Mouse (Mus musculus) forebrain, embryonic 16.5 days (tissue): Measurements from ENCODE around the gene Olfr811. TPM values are rescaled to one million over a fixed set of nuclear protein-coding genes. Genes with fewer than 3 reads are reported as not detected.

ENCODE experiments used
- ATAC-seq: fragments of 200-750 bp; cut with Nextera tagmentation; 2 replicates; pipeline ENCODE4 v1.8.0; 2017; ENCODE audit warnings: mild to moderate bottlenecking, moderate library complexity
- H3K27ac ChIP-seq: fragments of 300-500 bp; sonication (generic); 2 replicates; pipeline ENCODE4 v1.5.1; 2014; ENCODE audit warnings: low read length, control low read depth
- H3K27me3 ChIP-seq: fragments of 300-500 bp; sonication (generic); replicated peaks from 2 replicates; pipeline ENCODE4 v1.6.1; 2014; ENCODE audit warnings: low read length; ENCODE audit not compliant: control insufficient read depth, insufficient read depth
- H3K36me3 ChIP-seq: fragments of 300-500 bp; sonication (generic); 2 replicates; pipeline ENCODE4 v1.6.1; 2014; ENCODE audit not compliant: control insufficient read depth, insufficient read depth
- H3K4me1 ChIP-seq: fragments of 300-500 bp; sonication (generic); replicated peaks from 2 replicates; pipeline ENCODE4 v1.6.1; 2014; ENCODE audit warnings: low read length; ENCODE audit not compliant: control insufficient read depth, insufficient read depth
- H3K4me2 ChIP-seq: fragments of 300-500 bp; sonication (generic); 2 replicates; pipeline ENCODE4 v1.6.1; 2014; ENCODE audit warnings: mild to moderate bottlenecking, low read length, control low read depth
- H3K4me3 ChIP-seq: fragments of 300-500 bp; sonication (generic); replicated peaks from 2 replicates; pipeline ENCODE4 v1.5.1; 2014; ENCODE audit warnings: mild to moderate bottlenecking, low read length, control low read depth
- H3K9ac ChIP-seq: fragments of 300-500 bp; sonication (generic); replicated peaks from 2 replicates; pipeline ENCODE4 v1.6.1; 2014; ENCODE audit warnings: low read depth, low read length, control low read depth
- H3K9me3 ChIP-seq: fragments of 300-500 bp; sonication (generic); 2 replicates; pipeline ENCODE4 v1.6.1; 2016; ENCODE audit warnings: low read length; ENCODE audit not compliant: control insufficient read depth
- WGBS: fragments of 180-500 bp; shearing (Covaris S2); extraction: QIAGEN DNeasy Blood & Tissue Kit; methylation state at CpG from one replicate; pipeline ENCODE4 v1.1.7; 2014; 5-methylcytosine and 5-hydroxymethylcytosine counted together
- polyA plus RNA-seq: library from polyadenylated mRNA; unstranded; fragments of >200 nt; fragmentation: Nextera tagmentation; extraction: Ambion mirVana; gene quantifications from 2 replicates; pipeline ENCODE4 v1.2.1, GENCODE M21; 2015

Olfr811 gene
- polyA plus RNA-seq, result not detected in 2 replicates

- Histone ChIP-seq H3K27me3 (no peaks in the 10 kb centered on the region), H3K9me3 (no peaks in the 10 kb centered on the region), H3K27ac (no peak within 1 kb of the TSS), H3K9ac (no peak within 1 kb of the TSS), H3K4me3 (no peak within 1 kb of the TSS), H3K36me3 (no peaks in the 10 kb centered on the region), H3K4me2 (no peak within 1 kb of the TSS), H3K4me1 (no peaks in the 10 kb centered on the region)
- ATAC-seq, result no peak
- WGBS, result 85% methylated on average over 4 of the region's 4 CpGs
Measured at GRCm38 (mm10) chr10:129804296-129804695, at the start of gene Olfr811. TSS of gene Olfr811 (minus strand) at chr10:129804396.

DNA sequence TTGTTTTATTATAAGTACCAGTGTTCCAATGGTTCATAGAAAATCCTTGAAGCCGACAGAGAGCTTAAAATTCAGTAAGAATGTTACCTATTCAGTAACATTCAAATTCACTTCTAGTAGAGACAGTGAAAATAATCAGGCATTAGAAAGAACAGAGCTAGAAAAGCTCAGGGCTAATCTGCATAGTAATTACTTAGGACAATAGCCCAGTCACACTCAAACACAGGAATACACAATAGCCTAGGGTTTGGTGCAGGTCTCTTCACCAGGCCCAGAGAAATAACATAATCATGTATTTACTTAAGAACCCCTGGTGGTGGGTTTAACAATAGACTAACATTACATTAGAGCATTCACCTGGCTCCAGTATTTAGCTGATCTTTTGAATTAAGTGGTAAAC is 43.1 kb upstream of the Olfr811 start:
- no peaks in the 10 kb centered on the region for H3K36me3 ChIP-seq
- no peak overlapping the region for H3K4me2 ChIP-seq
- no peak overlapping the region for H3K27ac ChIP-seq
- no peaks in the 10 kb centered on the region for H3K27me3 ChIP-seq
- no peaks in the 10 kb centered on the region for H3K4me1 ChIP-seq
- H3K4me3 ChIP-seq, result no peak overlapping the region
- H3K9me3 ChIP-seq, result no peaks in the 10 kb centered on the region
- no peak for ATAC-seq
- no peak overlapping the region for H3K9ac ChIP-seq
- 10% methylated on average over 1 of the region's 1 CpGs for WGBS

GRCm38 (mm10) chr10:129845994-129846393 is 41.8 kb upstream of the Olfr811 start, which contains the start of gene Olfr812:
TSS of gene Olfr812 (minus strand) at chr10:129846094.
- H3K36me3 ChIP-seq, result no peaks in the 10 kb centered on the region
- no peaks in the 10 kb centered on the region for H3K9me3 ChIP-seq
- H3K9ac ChIP-seq, result no peak within 1 kb of the TSS
- no peak within 1 kb of the TSS for H3K27ac ChIP-seq
- 71% methylated on average over 1 of the region's 1 CpGs for WGBS
- ATAC-seq, result no peak
- no peak within 1 kb of the TSS for H3K4me2 ChIP-seq
- H3K27me3 ChIP-seq, result no peaks in the 10 kb centered on the region
- H3K4me1 ChIP-seq, result no peaks in the 10 kb centered on the region
- H3K4me3 ChIP-seq, result no peak within 1 kb of the TSS

GRCm38 (mm10) chr10:129794817-129795216 is 9.4 kb downstream of the Olfr811 start, which contains the start of gene Olfr810:
TSS of gene Olfr810 (minus strand) at chr10:129794917.
- Histone ChIP-seq H3K4me2 (no peak within 1 kb of the TSS), H3K27me3 (no peaks in the 10 kb centered on the region), H3K9me3 (no peaks in the 10 kb centered on the region), H3K4me3 (no peak within 1 kb of the TSS), H3K4me1 (no peaks in the 10 kb centered on the region), H3K9ac (no peak within 1 kb of the TSS), H3K36me3 (no peaks in the 10 kb centered on the region), H3K27ac (no peak within 1 kb of the TSS)
- ATAC-seq, result no peak

GRCm38 (mm10) chr10:129778123-129778522 is 26.1 kb downstream of the Olfr811 start:
- ATAC-seq, result no peak
- H3K9me3 ChIP-seq, result no peaks in the 10 kb centered on the region
- H3K27ac ChIP-seq, result no peak overlapping the region

DNA sequence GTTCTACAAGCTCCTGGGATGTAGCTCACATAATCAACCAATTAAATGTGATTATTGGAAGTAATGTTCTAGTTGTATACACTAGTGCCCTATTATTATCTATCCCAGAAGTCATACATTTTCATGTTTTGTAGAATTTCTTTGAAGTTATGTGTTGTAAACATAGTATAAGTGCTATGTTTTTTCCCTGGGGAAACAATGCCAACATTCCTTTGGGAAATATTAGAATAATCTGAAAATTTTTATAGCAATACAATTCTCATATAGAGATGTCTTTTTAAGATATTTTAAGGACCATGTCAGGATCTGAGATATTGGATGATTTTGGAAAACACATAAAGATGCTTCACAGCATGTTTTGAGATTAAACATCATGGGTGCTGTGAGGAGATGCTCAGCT is 29.9 kb downstream of the Olfr811 start, which contains the start of gene Olfr809:
Gene Olfr809, plus strand, starts transcription at position 301 of the 400 bp plus-strand sequence.
- H3K4me2 ChIP-seq, result no peak within 1 kb of the TSS
- H3K4me3 ChIP-seq, result no peak within 1 kb of the TSS
- no peak within 1 kb of the TSS for H3K27ac ChIP-seq
- H3K9me3 ChIP-seq, result no peaks in the 10 kb centered on the region
- H3K36me3 ChIP-seq, result no peaks in the 10 kb centered on the region
- no peak within 1 kb of the TSS for H3K9ac ChIP-seq
- no peaks in the 10 kb centered on the region for H3K4me1 ChIP-seq
- ATAC-seq, result no peak
- no peaks in the 10 kb centered on the region for H3K27me3 ChIP-seq

More at GRCm38 (mm10) chr10:129778123-129778522, 26.1 kb downstream of the Olfr811 start:
- H3K4me3 ChIP-seq, result no peak overlapping the region
- no peak overlapping the region for H3K4me2 ChIP-seq
- H3K27me3 ChIP-seq, result no peaks in the 10 kb centered on the region
- H3K4me1 ChIP-seq, result no peaks in the 10 kb centered on the region
- H3K36me3 ChIP-seq, result no peaks in the 10 kb centered on the region
- H3K9ac ChIP-seq, result no peak overlapping the region

- H3K9me3 ChIP-seq, result no peaks in the 10 kb centered on the region
- no peaks in the 10 kb centered on the region for H3K27me3 ChIP-seq
- no peaks in the 10 kb centered on the region for H3K4me1 ChIP-seq
- no peak for ATAC-seq
- H3K27ac ChIP-seq, result no peak within 1 kb of the TSS
- H3K9ac ChIP-seq, result no peak within 1 kb of the TSS
- WGBS, result 98% methylated on average over 1 of the region's 1 CpGs
- no peaks in the 10 kb centered on the region for H3K36me3 ChIP-seq
- H3K4me2 ChIP-seq, result no peak within 1 kb of the TSS
- no peak within 1 kb of the TSS for H3K4me3 ChIP-seq
Measured at GRCm38 (mm10) chr10:129765182-129765581, 39.0 kb downstream of the Olfr811 start, which contains the start of gene Olfr808. TSS of gene Olfr808 (plus strand) at chr10:129765482.

- no peak for ATAC-seq
- Histone ChIP-seq H3K4me2 (no peak within 1 kb of the TSS), H3K4me3 (no peak within 1 kb of the TSS), H3K27me3 (no peaks in the 10 kb centered on the region), H3K4me1 (no peaks in the 10 kb centered on the region), H3K9me3 (no peaks in the 10 kb centered on the region), H3K9ac (no peak within 1 kb of the TSS), H3K27ac (no peak within 1 kb of the TSS), H3K36me3 (no peaks in the 10 kb centered on the region)
- 87% methylated on average over 1 of the region's 1 CpGs for WGBS
Measured at GRCm38 (mm10) chr10:129757693-129758092, 46.5 kb downstream of the Olfr811 start, which contains the start of gene Olfr807. TSS of gene Olfr807 (minus strand) at chr10:129757793.
